Mouse (Mus musculus) E14TG2a.4 (cell line): Measurements from ENCODE around the gene Usp45.

Experiments
- CTCF ChIP-seq: conservative IDR thresholded peaks from 2 replicates; pipeline ENCODE4 v1.5.1; 2014; ENCODE audit warnings: low read length
- POU5F1 ChIP-seq: IDR thresholded peaks from 2 replicates; pipeline ENCODE4 v1.6.1; 2014; ENCODE audit warnings: low read length, borderline replicate concordance

DNA sequence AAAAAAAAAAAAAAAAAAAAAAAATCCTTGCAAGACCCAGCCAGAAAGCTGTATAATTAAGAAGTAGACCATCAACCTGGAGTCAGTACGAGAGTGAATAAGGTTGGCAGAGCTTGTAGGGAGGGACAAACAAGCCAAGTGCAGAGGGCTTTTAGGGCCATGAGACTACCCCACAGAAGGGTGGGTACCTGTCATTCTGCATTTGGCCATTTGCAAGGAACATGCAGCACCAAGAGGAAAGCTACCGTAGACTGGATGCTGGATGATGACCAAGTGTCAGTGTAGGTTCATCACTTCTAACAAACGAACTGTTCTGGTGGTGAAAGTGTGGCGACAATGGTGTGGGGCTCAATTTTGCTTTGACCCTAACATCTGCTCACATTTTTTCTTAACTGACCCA is 22.9 kb downstream of the Usp45 start:
- TF ChIP-seq CTCF (no peak), POU5F1 (no peak)
